Mouse (Mus musculus): ENCODE results near the gene Fam71f1. TPM values are rescaled to one million over a fixed set of nuclear protein-coding genes. Genes with fewer than 3 reads are reported as not detected.

The Fam71f1 gene
- polyA plus RNA-seq, 1 experiment from 2014 or later: 0.25 TPM

DNA sequence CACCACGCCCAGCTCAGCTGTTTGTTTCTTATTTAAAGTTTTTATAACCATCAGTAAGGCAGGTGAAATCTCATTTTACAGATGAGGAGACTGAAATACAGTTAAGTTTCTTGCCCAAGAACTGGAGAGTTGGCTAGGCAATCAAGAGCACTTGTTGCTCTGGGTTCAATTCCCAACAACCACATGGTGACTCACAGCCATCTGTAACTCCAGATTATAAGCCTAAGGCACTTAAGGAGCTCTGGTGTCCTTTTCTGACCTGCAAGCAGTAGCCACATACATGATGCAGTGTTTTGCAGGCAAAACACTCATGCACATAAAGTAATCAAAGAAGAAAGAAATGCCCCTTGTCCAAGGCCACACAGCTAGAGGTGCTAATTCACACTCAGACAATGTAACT lies 46.3 kb downstream of the Fam71f1 start:
- Histone ChIP-seq H3K27ac (ENCODE audit: low read depth, low read length) (no peak overlapping the region), H3K9me3 (ENCODE audit: control insufficient read depth, low read length) (no peaks in the 10 kb centered on the region), H3K9ac (ENCODE audit: low read depth, low read length) (no peak overlapping the region), H3K4me3 (ENCODE audit: low read depth, low read length) (no peak overlapping the region), H3K36me3 (ENCODE audit: control insufficient read depth, insufficient read depth, low read length) (peaks cover 29% of the 10 kb centered on the region), H3K4me2 (no peak overlapping the region), H3K4me1 (replicated peaks; ENCODE audit: control insufficient read depth, insufficient read depth, low read length) (no peaks in the 10 kb centered on the region), H3K27me3 (replicated peaks; ENCODE audit: control insufficient read depth, insufficient read depth, low read length) (no peaks in the 10 kb centered on the region)
- ATAC-seq (replicated peaks; ENCODE audit: low FRiP score) (no peak), DNase-seq (ENCODE audit: low spot score) (no peak)
- WGBS: 83% methylated on average over 1 of the region's 1 CpGs

GRCm38 (mm10) chr6:29377386-29377785 lies 58.4 kb downstream of the Fam71f1 start:
- WGBS: 84% methylated on average over 4 of the region's 4 CpGs
- DNase-seq (ENCODE audit: low spot score) (no peak), ATAC-seq (replicated peaks; ENCODE audit: low FRiP score) (no peak)
- H3K4me2 ChIP-seq: no peak overlapping the region
- H3K9me3 ChIP-seq (ENCODE audit: control insufficient read depth, low read length): no peaks in the 10 kb centered on the region
- H3K27me3 ChIP-seq (replicated peaks; ENCODE audit: control insufficient read depth, insufficient read depth, low read length): no peaks in the 10 kb centered on the region
- H3K4me1 ChIP-seq (replicated peaks; ENCODE audit: control insufficient read depth, insufficient read depth, low read length): no peaks in the 10 kb centered on the region; the same call in 1 of the 2 replicates
- H3K36me3 ChIP-seq (ENCODE audit: control insufficient read depth, insufficient read depth, low read length): peaks cover 26% of the 10 kb centered on the region
- H3K9ac ChIP-seq (ENCODE audit: low read depth, low read length): no peak overlapping the region
- H3K4me3 ChIP-seq (ENCODE audit: low read depth, low read length): no peak overlapping the region
- H3K27ac ChIP-seq (ENCODE audit: low read depth, low read length): no peak overlapping the region

- Histone ChIP-seq H3K27me3 (replicated peaks; ENCODE audit: control insufficient read depth, insufficient read depth, low read length) (no peaks in the 10 kb centered on the region), H3K4me3 (ENCODE audit: low read depth, low read length) (no peak overlapping the region), H3K36me3 (ENCODE audit: control insufficient read depth, insufficient read depth, low read length) (peaks cover 18% of the 10 kb centered on the region; the same call in 1 of the 2 replicates), H3K27ac (ENCODE audit: low read depth, low read length) (no peak overlapping the region), H3K9me3 (ENCODE audit: control insufficient read depth, low read length) (no peaks in the 10 kb centered on the region), H3K4me2 (no peak overlapping the region), H3K9ac (ENCODE audit: low read depth, low read length) (no peak overlapping the region), H3K4me1 (replicated peaks; ENCODE audit: control insufficient read depth, insufficient read depth, low read length) (no peaks in the 10 kb centered on the region; the same call in 1 of the 2 replicates)
- ATAC-seq (replicated peaks; ENCODE audit: low FRiP score) (no peak), DNase-seq (ENCODE audit: low spot score) (no peak)
- 89% methylated on average over 10 of the region's 10 CpGs for WGBS
Observed at GRCm38 (mm10) chr6:29378678-29379077, 59.7 kb downstream of the Fam71f1 start.

DNA sequence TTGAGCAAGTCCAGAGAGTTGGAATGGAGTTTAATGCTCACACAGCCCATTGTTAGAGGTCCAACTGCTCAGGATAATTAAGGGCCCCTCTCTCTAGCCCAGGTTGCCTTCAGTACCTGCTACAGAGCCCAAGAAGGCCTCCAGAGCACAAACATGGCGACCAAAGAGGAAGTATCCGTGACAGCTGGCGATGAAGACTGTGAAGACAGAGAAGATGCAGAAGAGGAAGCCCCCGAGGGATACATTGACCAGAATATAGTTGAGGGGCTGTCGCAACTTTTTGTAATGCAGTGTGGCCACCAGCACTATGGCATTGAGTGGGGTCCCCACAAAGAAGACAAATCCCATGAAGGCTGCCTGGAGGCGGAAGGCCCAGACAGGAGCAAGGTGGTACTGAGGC lies 61.0 kb downstream of the Fam71f1 start:
- ATAC-seq (replicated peaks; ENCODE audit: low FRiP score) (no peak), DNase-seq (ENCODE audit: low spot score) (no peak)
- H3K36me3 ChIP-seq (ENCODE audit: control insufficient read depth, insufficient read depth, low read length): peaks cover 8% of the 10 kb centered on the region; the same call in 1 of the 2 replicates
- no peak overlapping the region for H3K4me3 ChIP-seq (ENCODE audit: low read depth, low read length)
- no peak overlapping the region for H3K27ac ChIP-seq (ENCODE audit: low read depth, low read length)
- no peaks in the 10 kb centered on the region for H3K27me3 ChIP-seq (replicated peaks; ENCODE audit: control insufficient read depth, insufficient read depth, low read length)
- H3K9ac ChIP-seq (ENCODE audit: low read depth, low read length): no peak overlapping the region
- WGBS: 69% methylated on average over 6 of the region's 6 CpGs
- H3K4me1 ChIP-seq (replicated peaks; ENCODE audit: control insufficient read depth, insufficient read depth, low read length): no peaks in the 10 kb centered on the region; the same call in 1 of the 2 replicates
- H3K4me2 ChIP-seq: no peak overlapping the region
- no peaks in the 10 kb centered on the region for H3K9me3 ChIP-seq (ENCODE audit: control insufficient read depth, low read length)

- Histone ChIP-seq H3K27ac (ENCODE audit: low read depth, low read length) (no peak overlapping the region), H3K9me3 (ENCODE audit: control insufficient read depth, low read length) (no peaks in the 10 kb centered on the region), H3K27me3 (replicated peaks; ENCODE audit: control insufficient read depth, insufficient read depth, low read length) (0 out of 2 replicates have a peak, but pooled peaks cover under 1% of the 10 kb centered on the region), H3K4me3 (ENCODE audit: low read depth, low read length) (no peak overlapping the region), H3K36me3 (ENCODE audit: control insufficient read depth, insufficient read depth, low read length) (no peaks in the 10 kb centered on the region; the same call in 1 of the 2 replicates), H3K9ac (ENCODE audit: low read depth, low read length) (no peak overlapping the region), H3K4me2 (no peak overlapping the region), H3K4me1 (replicated peaks; ENCODE audit: control insufficient read depth, insufficient read depth, low read length) (peaks cover under 1% of the 10 kb centered on the region)
- 65% methylated on average over 2 of the region's 2 CpGs for WGBS
- DNase-seq (ENCODE audit: low spot score) (no peak), ATAC-seq (replicated peaks; ENCODE audit: low FRiP score) (no peak)
Observed at GRCm38 (mm10) chr6:29382442-29382841, 63.5 kb downstream of the Fam71f1 start.

Other genes starting within 250 kb of the Fam71f1 start
- 48.4 and 54.6 TPM in 2 replicates for gene Rbm28, start 154.1 kb upstream of the Fam71f1 start, polyA plus RNA-seq (2014; fragmentation: Nextera tagmentation; extraction: Ambion mirVana)
- gene Prrt4, start 139.6 kb upstream of the Fam71f1 start, polyA plus RNA-seq (2014; fragmentation: Nextera tagmentation; extraction: Ambion mirVana): 0.34 and 0.55 TPM in 2 replicates
- gene Impdh1, start 102.8 kb upstream of the Fam71f1 start, polyA plus RNA-seq (2014; fragmentation: Nextera tagmentation; extraction: Ambion mirVana): 26.5 and 26.7 TPM in 2 replicates
- 34.2 and 35.3 TPM in 2 replicates for gene Hilpda, start 46.7 kb upstream of the Fam71f1 start, polyA plus RNA-seq (2014; fragmentation: Nextera tagmentation; extraction: Ambion mirVana)
- gene Fam71f2, start 39.5 kb upstream of the Fam71f1 start, polyA plus RNA-seq (2014; fragmentation: Nextera tagmentation; extraction: Ambion mirVana): 0.47 and 0.58 TPM in 2 replicates
- gene Calu, start 28.9 kb downstream of the Fam71f1 start, polyA plus RNA-seq (2014; fragmentation: Nextera tagmentation; extraction: Ambion mirVana): 197 and 222 TPM in 2 replicates
- gene Opn1sw, start 69.3 kb downstream of the Fam71f1 start, polyA plus RNA-seq (2014; fragmentation: Nextera tagmentation; extraction: Ambion mirVana): 0.36 and 0.53 TPM in 2 replicates
- 4.1 and 5.6 TPM in 2 replicates for gene Ccdc136, start 77.2 kb downstream of the Fam71f1 start, polyA plus RNA-seq (2014; fragmentation: Nextera tagmentation; extraction: Ambion mirVana)
- 4.7 and 6.2 TPM in 2 replicates for gene Flnc, start 114.1 kb downstream of the Fam71f1 start, polyA plus RNA-seq (2014; fragmentation: Nextera tagmentation; extraction: Ambion mirVana)
- 223 and 247 TPM in 2 replicates for gene Atp6v1f, start 148.6 kb downstream of the Fam71f1 start, polyA plus RNA-seq (2014; fragmentation: Nextera tagmentation; extraction: Ambion mirVana)
- gene Atp6v1fnb, start 152.3 kb downstream of the Fam71f1 start, polyA plus RNA-seq (2014; fragmentation: Nextera tagmentation; extraction: Ambion mirVana): 0.34 and 0.55 TPM in 2 replicates
- 9.2 and 9.5 TPM in 2 replicates for gene Kcp, start 188.8 kb downstream of the Fam71f1 start, polyA plus RNA-seq (2014; fragmentation: Nextera tagmentation; extraction: Ambion mirVana)
- 8.2 and 9.4 TPM in 2 replicates for gene Irf5, start 207.5 kb downstream of the Fam71f1 start, polyA plus RNA-seq (2014; fragmentation: Nextera tagmentation; extraction: Ambion mirVana)

All from liver, embryonic 11.5 days (tissue).